Mouse (Mus musculus) layer of hippocampus, postnatal 25 days (tissue): ENCODE results near the gene Xrcc3. TPM values are rescaled to one million over a fixed set of nuclear protein-coding genes. Genes with fewer than 3 reads are reported as not detected.

Source experiments
- DNase-seq, 2 experiments: peaks; one replicate each; pipeline ENCODE4 v3.0.0; 2022; ENCODE audit warnings: mixed read lengths in 2 of 2, low spot score in 1 of 2; ENCODE audit errors: extremely low spot score in 1 of 2
- total RNA-seq, 2 experiments: library from RNA; stranded (reverse); gene quantifications; 2 replicates each; pipeline ENCODE4 v1.2.3; 2021

Gene Xrcc3
- total RNA-seq, 2 experiments from 2014 or later = 4.2 to 4.6 TPM

DNA sequence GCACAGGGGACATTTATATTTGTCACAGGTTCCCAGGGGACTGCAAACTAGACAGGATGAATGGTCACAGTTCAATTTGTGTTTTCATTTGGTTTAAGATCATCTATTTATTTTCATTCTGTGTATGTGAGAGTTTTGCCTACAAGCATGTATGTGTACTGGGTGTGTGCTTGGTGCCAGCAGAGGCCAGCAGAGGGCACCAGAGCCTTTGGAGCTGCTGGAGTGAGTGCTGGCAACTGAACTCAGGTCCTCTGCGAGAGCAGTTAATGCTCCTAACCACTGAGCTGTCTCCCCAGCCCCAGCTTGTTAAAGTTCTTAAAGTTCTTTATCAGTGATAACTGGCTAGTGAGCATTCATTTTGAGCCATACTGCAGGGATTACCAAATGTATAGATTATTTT is 34.1 kb downstream of the Xrcc3 start:
- no peak for DNase-seq

DNA sequence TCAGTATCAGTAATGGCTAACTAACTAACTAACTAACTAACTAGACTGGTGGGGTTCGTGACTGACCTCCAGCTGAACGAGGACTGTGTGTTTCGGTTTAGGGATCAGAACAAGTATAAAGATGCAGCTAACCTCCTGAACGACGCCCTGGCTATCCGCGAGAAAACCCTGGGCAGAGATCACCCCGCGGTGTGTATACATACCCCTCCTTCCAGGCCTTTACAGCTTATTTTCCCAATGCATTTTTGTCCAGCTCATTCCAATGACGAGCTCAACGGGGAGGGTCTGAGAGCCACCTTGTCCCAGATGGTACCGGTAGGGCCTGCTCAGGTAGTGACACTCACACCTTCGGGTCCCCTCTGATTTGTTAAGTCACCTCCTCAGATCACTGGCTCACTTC is 35.8 kb downstream of the Xrcc3 start:
- no peak for DNase-seq

DNA sequence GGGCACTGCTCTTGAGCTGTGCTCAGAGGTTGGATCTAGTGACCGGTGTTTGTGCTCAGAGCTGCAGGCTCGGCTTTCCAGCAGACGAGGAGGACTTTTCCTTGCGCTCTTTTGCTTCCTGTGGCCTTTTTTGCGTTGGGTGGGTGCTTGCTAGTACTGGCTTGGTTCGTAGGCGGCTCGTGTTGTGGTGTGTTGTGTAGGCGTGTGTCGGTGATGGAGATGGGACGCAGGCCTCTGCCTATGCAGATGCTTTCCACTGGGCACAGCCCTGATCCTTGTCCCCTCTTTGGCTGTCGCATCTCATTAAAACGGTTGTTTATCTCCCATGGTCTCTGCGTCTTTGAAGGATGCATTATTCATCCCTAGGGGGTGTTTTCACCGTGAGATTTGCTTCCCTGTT is 38.8 kb downstream of the Xrcc3 start:
- DNase-seq = no peak

DNA sequence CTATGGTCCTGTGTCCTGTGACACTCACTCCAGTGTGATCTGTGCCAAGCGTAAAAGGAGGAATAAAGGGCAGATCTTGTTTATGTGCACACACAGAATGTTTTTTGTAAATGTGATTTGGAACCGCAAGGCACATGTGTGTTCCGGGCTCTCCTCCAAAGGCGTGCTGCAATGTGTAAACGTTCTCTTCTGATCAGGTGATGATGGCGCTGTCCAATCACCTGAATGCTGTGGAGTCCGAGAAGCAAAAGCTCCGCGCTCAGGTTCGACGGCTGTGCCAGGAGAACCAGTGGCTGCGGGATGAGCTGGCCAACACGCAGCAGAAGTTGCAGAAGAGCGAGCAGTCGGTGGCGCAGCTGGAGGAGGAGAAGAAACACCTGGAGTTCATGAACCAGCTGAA is 39.5 kb downstream of the Xrcc3 start:
- no peak for DNase-seq

DNA sequence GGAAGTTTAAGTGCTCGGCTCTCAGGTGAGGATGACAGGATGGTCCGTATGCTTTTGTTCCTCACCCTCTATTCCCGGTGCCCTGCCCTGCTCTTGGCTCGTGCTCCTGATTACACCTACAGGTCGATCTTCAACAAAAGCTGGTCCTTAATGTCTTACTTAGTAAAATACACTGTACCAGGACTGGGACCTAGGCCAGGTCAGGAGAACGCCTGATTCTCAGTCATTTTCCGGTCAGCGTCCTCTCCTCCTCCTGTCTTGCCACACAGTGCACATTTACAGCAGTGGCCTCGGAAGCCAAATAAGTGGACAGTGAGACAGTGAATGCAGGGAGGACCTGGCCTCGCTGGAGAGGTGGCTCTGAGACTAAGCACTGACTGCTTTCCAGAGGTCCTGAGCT is 43.0 kb downstream of the Xrcc3 start:
- DNase-seq = no peak

DNA sequence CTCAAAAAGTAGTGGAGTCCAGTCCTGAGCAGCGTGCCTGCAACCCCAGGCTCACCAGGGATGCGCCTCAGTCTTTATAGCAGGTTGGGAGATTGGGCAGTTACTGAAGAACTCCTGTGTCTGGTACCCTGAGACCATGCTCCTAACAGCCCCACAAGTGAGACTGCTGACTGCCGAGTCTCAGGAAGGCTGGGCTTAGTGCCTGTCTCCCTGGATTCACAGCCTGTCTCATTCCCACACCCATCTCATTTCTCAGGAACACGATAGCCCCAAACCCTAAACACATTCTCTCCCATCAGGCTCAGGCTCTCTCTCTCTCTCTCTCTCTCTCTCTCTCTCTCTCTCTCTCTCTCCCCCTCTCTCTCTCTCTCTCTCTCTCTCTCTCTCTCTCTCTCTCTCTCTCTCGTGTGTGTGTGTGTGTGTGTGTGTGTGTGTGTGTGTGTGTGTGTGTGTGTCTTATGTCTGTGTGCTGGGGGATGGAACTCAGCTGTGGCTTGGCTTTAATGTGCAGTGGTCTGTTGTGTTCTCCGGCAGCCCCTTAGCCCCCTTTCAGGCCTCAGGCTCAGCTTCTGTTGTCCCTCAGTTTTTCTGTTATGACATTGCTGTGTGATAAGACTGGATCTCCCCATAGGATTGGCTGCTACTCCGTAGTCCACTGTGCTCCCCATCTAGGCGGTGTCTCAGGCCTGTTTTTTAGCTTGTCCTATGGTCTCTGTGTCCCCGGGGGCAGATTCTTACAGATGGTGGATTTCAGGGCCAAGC is 43.7 kb downstream of the Xrcc3 start:
- no peak for DNase-seq

DNA sequence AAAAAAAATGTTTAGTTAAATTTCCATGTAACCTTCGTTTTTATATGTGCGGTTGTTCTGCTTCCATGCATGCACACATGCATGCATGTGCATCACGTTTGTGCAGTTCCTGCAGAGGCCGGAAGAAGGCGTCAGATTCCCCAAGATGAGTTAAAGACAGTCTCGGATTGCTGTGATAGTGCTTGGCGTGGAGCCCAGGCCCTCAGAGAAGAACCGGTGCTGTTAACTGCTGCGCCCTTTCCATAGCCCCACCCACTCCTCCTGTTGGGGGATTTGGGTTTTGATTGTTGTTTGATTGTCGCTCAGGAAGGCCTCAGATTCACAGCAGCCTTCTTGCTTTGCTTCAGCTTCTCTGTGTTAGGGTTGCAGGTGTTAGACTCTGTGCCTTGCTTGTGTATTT is 44.4 kb downstream of the Xrcc3 start:
- peak in 1 of 2 experiments; percentile 44 for DNase-seq

DNA sequence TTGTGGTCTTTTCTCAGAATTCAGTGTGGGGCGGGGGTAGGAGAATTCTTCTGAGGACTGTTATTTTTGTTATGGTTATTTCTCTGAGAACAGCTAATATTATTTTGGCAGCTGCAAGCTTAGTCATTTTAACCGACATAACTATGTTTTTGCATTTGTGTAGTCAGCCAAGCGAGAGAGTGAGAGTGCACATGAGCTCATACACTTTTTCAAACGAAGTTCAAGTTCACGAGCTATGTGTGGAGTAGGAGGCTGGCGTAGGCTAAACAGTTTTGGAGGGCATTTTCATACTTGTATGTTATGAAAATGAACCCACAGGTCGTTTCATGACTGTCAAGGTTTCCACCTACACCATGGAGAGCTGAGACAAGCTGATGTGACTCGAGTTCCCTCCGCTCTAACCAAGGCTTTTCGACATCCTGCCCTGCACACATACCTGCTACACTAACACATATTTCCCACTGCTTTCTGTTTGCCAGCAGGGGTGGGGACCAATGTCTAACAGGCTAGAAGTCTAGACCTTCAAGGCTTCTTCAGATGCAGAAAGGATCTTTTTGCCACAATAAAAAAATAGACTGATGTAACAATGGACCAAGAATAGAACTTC is 45.2 kb downstream of the Xrcc3 start:
- no peak for DNase-seq

DNA sequence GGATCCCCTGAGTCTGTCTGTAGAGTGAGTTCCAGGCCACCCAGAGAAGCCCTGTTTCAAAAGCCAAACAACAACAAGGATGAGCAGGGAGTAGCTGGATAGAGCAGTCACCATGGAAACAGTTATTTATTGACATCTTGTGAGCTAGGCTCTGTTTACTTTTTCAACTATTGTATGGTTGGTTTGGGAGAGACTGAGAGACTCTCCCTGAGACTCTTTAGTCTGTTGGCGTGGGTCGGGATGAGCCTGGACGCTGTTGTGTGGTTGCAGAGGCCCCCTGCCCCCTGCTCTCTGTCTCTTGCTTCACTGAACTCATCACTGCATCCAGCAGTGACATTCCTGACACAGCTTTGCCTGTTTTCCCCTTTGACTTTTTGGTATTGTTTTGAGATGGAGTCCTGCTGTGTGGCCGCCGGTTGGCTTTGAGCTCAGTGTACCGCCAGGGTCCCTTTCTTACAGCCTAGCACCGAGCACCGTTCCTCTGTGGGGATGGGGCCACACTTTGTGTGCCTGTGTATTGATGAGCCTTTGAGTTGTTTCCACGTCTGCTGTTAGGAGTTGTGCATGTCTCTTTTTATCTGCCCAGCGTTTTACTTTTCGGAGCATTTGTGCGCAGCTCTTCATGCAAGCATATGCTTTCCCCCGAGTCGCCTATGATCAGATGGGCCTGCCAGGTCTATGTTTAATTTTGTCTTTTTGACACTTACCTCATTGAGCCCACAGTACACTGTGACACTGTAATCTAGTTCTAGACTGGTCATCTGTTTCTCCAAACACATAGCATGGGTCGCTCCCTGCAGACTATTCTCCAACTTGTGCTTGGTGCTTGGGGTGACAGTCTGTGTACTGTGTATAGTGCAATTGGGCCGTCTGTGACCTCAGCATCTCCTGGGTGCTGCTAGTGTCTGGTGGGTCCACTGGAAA is 47.1 kb downstream of the Xrcc3 start:
- DNase-seq = no peak

DNA sequence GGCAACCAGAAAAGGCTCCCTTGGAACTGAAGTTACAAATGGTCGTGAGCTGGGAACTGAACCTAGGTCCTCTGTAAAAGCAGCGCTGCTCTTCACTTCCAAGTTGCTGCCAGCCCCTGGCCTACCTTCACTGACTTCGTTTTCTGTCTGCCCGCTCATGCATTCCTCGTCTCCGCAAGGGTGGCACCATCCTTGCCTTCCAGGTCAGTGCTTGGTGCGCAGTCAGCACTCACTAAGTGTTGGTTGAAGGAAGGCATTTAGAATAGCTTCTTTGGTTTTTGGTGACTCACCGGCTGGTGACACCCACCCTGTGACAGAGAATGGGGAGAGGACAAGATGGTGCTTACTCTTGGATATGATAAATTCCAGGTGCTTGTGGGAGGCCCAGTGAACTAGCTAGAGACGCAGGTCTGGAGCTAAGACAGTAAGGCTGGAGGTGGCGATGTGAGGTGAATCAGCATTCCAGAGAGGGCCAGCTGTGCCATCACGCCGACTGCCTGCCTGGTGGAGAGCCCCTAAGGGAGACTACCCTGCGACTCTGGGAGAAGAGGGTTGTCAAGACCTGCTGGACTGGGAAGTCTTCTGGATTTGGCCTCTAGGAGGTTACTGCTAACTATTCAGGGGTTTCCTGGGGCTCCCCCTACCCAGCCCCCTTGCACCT is 50.9 kb downstream of the Xrcc3 start:
- no peak for DNase-seq

DNA sequence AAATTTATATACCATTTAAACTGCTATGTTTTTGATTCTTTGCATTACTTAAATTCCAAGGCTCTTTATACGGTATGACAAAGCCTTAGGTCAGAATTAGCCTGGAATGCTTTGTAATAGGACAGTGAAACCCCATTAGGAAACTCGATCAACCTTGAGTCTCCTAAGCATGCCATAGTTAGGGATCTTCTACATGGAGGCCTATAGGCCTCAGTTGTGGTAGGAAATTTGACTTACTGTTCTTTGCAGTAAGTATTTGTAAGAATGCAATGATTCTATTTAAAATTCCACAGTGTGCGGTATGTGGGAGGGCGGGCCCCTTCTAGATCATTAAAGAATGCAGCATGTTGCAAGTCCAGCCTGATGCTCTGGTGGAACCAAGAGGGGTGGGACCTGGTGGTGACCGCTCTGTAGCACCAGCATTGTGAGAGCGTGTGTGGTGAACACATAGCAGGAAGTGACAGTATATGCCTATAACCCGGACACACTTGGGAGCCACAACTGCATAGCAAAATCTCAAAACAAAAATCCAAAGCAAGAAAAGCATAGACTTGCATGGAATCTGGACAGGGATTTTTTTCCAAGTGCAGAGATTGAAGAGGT is 53.3 kb downstream of the Xrcc3 start:
- DNase-seq = no peak

DNA sequence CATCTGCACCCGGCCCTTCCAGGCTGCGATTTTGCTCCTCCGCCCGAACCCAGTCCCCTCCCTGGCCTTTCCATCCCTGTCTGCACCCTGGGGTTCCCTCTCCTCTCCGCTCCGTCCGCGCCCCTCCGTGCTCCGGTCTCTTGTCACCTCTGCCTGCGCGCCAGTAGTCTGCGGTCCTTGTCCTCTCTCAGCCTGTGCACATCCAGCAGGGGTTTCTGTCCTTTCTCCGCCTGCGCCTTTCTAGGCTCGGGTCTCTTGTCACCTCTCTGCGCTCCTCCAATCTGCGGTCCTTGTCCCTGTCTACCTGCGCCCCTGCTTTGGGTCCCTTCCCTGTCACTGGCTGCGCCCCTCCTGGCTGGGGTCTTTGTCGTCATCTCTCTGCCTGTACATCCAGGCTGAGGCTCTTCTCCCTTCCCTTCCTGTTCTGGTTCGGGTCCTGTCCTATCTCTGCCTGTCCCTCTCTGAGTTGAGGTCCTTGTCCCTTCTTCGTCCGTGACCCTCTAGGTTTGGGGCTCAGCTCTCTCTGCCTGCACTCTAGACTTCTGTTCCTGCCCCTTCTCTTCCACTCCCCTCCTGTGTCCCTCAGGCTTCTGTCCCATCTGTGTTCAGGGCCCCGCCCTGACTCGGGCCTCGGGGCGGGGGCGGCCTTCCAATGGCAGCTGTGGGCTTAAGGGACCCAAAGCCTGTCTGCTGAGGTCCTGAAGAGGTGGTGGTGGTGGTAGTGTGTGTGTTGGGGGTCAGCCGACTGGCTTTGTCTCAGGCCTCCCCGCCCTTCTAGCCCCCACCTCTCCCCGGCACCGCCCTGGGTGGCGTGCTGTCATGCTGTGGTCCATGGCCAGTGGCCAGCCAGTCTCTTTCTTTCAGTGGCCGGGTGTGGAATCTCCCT is 54.3 kb downstream of the Xrcc3 start:
- DNase-seq = peak in 1 of 2 experiments; percentile 21

DNA sequence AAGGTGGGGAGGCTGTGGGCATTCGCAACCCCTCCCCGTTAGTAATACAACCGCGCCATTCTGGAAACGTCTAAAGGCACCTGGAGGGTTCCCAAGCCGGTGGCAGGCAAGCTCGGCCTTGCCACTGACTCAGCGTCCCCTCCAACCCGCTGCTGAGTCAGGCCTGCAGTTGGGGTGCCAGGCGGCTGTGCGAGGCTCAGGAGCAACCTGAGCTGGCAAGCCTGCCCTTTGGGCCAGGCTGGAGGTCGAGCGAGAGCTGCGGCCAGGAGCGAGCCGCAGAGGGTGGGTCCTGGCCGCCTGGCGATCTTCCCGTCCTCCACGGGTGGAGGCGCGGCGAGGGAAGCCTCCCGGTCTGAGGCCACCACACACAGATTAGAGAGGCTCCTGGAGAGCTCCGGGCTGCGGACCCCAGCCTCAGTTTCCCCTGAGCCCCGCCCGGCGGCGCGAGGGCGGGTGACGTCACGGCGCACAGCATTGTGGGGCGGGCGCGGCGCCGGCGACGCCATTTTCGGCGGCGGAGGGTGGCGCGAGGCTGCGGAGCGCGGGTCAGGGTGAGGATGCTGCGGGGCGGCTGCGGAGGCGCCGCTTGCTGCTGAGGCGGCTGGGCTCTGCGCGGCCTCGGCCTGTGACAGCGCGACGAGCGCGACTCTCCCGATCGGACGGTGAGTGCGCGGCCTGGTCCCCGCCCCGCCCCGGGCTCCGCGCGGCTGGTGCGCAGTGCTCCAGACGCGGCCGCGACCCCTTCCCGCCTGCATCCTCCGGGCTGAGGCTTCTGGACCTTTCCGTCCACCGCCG is 55.1 kb downstream of the Xrcc3 start, which contains the start of gene Klc1:
Klc1 (plus strand) TSS at position 469 of the 795 bp plus-strand sequence.
- DNase-seq = peak; percentile 83

DNA sequence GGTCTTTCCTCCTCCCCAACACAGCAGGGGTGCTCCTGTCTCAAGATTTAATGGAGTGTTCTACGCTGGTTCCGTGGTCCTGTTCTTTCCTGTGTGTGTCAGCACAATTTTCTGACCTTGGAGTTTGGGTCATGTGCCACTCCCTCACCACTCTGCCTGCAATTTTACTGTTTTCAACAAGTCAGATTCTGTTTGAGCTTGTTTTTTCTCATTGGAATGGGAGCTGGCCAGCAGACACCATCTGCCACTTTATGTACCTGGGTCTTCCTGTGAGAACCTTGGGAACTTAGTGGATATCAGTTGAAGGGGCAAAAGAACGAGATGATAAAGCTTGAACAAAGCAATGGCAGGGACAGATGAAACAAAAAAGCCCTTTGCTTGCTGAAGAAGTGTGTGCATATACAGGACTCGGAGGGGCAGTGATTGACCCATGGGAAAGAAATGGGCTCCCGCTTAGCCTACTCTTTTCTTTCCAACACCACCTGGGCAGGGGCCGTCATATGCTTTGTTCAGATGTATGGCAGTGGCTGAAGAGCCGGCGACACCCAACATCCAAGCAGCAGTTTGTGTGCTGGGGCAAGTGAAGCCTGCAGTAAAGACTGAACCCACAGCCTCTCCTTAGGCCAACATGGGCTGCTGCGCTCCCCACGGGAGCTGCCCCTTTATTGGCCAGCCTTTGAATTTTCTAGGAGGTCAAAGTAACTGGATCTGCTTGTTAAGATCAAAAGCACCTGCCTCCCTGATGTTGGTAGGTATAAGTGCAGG is 55.9 kb downstream of the Xrcc3 start:
- DNase-seq = no peak

DNA sequence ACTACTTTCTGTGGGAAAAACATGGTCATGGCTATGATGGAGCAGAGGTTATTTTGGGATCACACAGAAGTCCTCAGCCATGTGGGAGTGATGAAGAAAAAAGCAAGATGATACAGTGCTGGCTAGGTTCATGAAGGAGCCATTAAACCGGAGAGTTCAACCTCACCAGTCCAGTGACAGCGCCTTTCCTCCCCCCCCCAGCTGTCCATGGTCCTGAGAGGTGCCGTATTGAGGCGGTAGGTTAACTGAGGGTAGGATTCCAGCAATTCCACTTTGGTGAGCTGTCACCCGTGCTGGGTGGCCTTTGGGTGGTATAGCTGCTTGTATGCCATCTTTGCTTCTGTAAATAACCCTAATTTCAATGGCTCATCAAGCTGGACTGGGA is 57.0 kb downstream of the Xrcc3 start:
- no peak for DNase-seq

DNA sequence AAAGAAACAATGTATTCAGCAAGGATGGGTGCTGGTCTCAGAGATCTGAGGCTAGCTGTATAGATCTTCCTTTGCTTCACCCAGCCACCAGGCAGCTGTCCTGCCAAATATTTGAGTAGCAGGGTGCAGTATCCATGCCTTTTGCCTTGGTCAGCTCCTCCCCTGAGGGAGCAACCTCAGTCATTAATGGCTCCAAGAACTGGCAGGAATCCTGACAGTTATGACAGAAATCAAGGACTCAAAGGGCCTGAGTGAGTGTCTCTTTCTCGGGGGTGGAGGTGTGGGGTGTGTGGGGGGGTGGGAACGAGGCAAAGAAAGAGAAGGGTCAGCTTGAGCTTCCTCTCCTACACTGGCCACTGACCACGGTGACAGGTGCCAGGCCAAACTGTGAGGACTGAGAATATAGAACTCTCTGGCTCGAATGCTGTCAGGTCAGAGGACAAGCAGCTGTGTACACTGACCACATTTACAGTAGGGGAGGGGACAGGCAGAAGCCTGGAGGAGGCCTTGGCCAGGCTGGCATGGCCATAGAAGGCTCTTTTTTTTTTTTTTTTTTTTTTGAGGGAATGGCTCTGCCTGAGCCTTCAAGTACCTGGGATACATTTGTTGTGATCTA is 57.5 kb downstream of the Xrcc3 start:
- no peak for DNase-seq

DNA sequence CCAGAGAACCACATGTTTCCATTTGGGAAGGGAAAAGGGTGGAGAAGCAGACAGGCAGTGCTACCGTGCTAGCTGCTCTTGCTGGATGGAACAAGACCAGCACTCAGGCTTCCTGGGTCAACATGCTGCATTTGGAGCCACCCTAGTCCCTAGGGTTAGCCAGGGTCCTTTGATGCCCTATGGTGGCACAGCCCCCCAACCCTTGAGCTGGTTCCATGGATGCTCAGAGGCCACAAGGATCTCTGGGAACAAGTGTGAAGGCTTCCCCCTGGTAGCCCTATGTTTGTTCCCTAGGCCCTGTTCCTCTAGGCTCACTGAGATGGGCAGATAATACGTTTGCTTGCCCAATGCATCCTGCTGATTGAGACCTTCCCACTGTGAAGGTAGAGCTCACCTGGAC is 58.4 kb downstream of the Xrcc3 start:
- DNase-seq = no peak
